Mouse (Mus musculus) cerebral cortex, adult 2 months (tissue): ENCODE results near the gene Top2a.

Experiments
- WGBS: fragments of 180-500 bp; shearing (Covaris S2); methylation state at CpG from one replicate; pipeline ENCODE4 v1.1.7; 2018; 5-methylcytosine and 5-hydroxymethylcytosine counted together

Top2a gene

GRCm38 (mm10) chr11:98949958-98950460 is 74.0 kb downstream of the Top2a start:
- WGBS = 71% methylated on average over 7 of the region's 7 CpGs

- WGBS = 69% methylated on average over 12 of the region's 12 CpGs
Observed at GRCm38 (mm10) chr11:98949242-98949957, 74.6 kb downstream of the Top2a start.

GRCm38 (mm10) chr11:98947969-98948569 is 75.9 kb downstream of the Top2a start:
- WGBS = 79% methylated on average over 18 of the region's 18 CpGs

- WGBS = 55% methylated on average over 3 of the region's 3 CpGs
Observed at GRCm38 (mm10) chr11:98945605-98945977, 78.4 kb downstream of the Top2a start.

GRCm38 (mm10) chr11:98944897-98945604 is 78.9 kb downstream of the Top2a start:
- WGBS = 63% methylated on average over 11 of the region's 11 CpGs

- 58% methylated on average over 14 of the region's 14 CpGs for WGBS
Observed at GRCm38 (mm10) chr11:98943741-98944461, 80.1 kb downstream of the Top2a start.
